Mouse (Mus musculus): ENCODE data around the gene Mcrip1. TPM values are rescaled to one million over a fixed set of nuclear protein-coding genes. Genes with fewer than 3 reads are reported as not detected.

Gene Mcrip1
- 100 to 1,000 TPM; 116 to 170 TPM for polyA plus RNA-seq (2017; shearing (Covaris generic))

DNA sequence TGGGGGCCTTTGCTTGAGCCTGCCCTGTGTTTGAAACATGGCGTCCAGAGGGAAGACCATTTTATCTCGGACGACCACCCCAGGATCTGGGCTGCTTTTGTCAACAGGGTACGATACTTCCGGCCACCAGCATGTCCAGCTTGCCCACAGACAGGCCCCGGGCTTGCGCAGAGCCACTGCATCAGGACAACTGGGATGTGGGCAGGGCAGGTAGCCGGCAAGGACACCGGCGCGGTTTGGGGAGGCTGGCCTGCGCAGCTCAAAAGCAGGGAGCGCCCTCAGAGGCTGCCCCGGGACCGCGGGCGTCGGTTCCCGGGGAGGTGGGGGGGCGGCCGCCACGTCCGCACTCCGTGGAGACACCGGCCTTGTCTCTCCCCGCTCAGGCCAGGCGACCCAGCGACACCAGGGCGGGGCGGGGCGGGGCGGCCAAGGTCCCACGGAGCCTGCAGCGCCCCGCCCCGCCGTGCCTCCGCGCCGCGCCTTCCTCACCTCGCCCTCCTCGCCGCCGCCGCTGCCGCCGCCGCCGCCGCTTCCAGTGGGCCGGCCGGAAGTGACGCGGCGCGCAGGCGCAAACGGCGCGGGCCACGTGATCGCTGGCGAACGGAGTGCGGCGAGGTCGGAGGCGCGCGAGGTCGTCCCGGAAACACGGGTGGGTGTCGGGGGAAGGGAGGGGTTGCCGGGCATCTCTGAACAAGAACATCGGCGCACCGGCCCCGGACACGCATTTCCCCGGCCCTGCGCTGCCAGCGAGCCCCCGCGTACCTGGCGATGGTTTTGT is at the start of gene Mcrip1:
Gene Mcrip1 (minus strand): TSS at position 560 of the 778 bp plus-strand sequence.

DNA sequence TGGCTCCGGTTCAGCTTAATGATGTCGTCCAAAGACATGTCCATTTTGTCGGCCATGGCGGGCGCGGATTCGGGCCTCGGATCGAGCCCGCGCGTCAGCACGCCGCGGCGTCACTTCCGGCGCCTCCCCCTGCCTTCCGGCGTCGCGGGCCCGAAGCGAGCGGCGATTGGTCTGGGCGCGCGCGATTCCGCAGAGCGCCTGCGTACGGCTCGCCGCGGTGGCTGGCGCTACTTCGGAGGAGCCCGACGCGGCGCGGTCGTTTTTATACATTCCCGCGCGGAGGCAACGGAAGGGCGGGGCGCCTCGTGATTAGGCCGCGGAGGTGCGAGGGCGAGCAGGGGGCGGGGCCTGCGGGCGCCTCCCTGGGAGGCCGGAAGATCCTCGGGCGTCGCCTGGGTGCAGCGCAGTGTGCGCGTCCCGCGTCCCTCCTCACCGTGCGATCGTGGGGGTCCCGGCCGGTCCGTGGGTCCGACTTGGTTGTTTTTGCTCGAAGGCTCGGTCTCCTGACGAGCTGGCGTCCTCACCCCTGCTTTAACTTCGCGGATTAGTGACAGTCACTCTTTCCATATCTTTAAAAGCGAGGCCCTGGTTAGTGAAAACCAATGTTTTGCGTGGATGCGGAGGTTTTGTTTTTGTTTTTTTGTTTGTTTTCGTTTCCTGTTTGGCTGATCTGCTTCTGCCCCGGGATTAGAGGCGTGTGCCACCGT is 48.9 kb upstream of the Mcrip1 start, which contains the start of the genes Alyref and Anapc11:
Gene Alyref (minus strand): TSS at position 83 of the 707 bp plus-strand sequence.
Gene Anapc11 (plus strand): TSS at position 139 of the 707 bp plus-strand sequence.

GRCm38 (mm10) chr11:120581490-120582267 is 32.2 kb upstream of the Mcrip1 start, which contains the start of gene Arhgdia:
Arhgdia (minus strand) TSS chr11:120581624.

GRCm38 (mm10) chr11:120572752-120573584 is 23.4 kb upstream of the Mcrip1 start, which contains the start of gene P4hb:
P4hb (minus strand) TSS chr11:120573253.

DNA sequence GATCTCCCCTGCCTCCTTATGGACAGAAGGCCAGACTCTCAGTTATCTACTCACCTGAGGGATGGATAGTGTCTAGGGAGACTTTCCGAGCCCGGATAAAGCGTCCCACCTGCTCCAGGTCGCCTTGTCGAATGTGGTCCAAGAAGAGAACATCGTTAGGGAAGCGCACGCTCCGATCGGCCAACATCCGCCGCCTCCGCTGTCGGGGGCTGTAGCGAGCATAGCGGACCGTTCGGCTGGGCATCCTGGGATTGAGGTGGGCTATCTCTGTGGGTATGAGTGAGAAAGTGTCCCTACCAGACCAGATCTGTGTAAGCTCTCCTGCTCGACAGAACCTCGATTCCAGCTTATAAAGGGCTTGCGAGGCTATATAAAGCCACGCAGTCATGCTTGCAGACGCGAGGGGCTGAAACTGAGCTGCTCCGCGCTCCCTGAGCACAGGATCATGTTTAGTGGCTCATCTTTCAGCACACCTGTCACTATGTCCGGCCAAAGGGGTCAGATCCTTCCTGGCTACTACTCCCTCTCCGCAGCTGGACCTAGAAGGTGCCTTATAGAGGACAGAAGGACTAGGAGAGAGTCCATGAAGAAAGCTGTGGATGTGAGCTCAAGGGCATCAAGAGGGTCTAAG is 1.4 kb upstream of the Mcrip1 start, which contains the start of gene Ppp1r27:
Gene Ppp1r27 (minus strand): TSS at position 323 of the 631 bp plus-strand sequence.

DNA sequence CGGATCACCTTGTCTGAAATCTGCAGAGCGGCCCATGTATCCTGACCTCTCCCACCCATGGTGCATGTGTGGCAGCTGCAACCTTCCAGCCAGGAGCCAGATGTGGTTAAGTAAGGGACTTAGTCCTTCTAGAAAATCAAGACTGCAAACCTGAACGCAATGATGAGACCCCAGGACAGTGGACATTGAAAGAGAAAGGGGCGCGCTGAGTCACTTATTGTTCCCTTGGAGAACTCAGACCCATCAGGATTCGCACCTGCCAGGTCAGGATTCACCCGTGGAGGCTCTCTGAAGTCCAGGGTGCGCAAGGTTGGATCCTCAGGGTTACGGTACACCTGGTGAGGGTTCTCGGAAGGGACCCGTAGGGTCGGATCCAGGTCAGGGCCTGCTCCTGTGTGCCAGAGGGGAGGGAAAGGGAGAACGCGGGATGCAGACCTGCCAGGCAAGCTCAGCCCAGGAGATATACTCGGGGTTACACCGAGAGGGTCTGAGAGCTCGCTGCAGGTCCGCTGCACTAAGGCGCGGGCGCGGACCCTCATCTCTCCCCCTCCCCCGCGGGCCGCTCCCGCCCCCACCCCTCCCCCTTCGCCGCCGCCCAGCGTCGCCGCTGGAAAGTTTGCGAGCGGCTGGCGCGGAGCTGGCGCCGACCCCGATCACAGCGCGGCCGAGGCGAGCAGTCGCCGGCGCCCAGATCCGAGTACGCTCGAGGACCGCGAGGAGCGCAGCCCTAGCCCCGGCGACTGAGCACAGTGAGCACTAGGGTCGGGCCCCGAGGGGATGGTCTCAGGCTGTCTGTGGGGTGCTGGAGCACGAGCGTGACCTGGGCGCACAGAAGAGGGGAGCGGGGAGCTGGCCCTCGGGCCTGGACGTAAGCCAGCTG is 19.2 kb downstream of the Mcrip1 start, which contains the start of gene Gcgr:
Gene Gcgr (plus strand): TSS at position 615 of the 880 bp plus-strand sequence.

Other genes with a start within 250 kb of the Mcrip1 start
- gene Actg1, start 201.2 kb downstream of the Mcrip1 start, polyA plus RNA-seq (2017; shearing (Covaris generic)): 1,000 to 10,000 TPM; 1,736 to 3,573 TPM
- under 1 TPM in 1 of 2 experiments, not detected in 1; 0.42 TPM for gene Fscn2, start 188.2 kb downstream of the Mcrip1 start, polyA plus RNA-seq (2017; shearing (Covaris generic))
- 10 to 100 TPM; 17.7 to 24.0 TPM for gene Faap100, start 171.0 kb downstream of the Mcrip1 start, polyA plus RNA-seq (2017; shearing (Covaris generic))
- gene Nploc4, start 112.0 kb downstream of the Mcrip1 start, polyA plus RNA-seq (2017; shearing (Covaris generic)): 10 to 100 TPM; 29.4 to 53.4 TPM
- gene Tspan10, start 107.1 kb downstream of the Mcrip1 start, polyA plus RNA-seq (2017; shearing (Covaris generic)): under 1 TPM in 1 of 2 experiments, not detected in 1; 0.53 TPM
- gene Pde6g, start 96.2 kb downstream of the Mcrip1 start, polyA plus RNA-seq (2017; shearing (Covaris generic)): under 1 TPM in 1 of 2 experiments, not detected in 1; 0.63 TPM
- gene Oxld1, start 91.7 kb downstream of the Mcrip1 start, polyA plus RNA-seq (2017; shearing (Covaris generic)): 10 to 100 TPM; 10.9 to 11.1 TPM
- gene Ccdc137, start 91.6 kb downstream of the Mcrip1 start, polyA plus RNA-seq (2017; shearing (Covaris generic)): 10 to 100 TPM; 27.4 to 32.2 TPM
- gene Arl16, start 82.1 kb downstream of the Mcrip1 start, polyA plus RNA-seq (2017; shearing (Covaris generic)): 10 to 100 TPM; 26.3 to 36.0 TPM
- gene Mrpl12, start 65.1 kb downstream of the Mcrip1 start, polyA plus RNA-seq (2017; shearing (Covaris generic)): 10 to 100 TPM; 54.0 to 85.3 TPM
- 10 to 100 TPM in 1 of 2 experiments, 1 to 10 TPM in 1; 8.9 to 11.6 TPM for gene Slc25a10, start 57.9 kb downstream of the Mcrip1 start, polyA plus RNA-seq (2017; shearing (Covaris generic))
- not detected for gene Gcgr, start 19.0 kb downstream of the Mcrip1 start, polyA plus RNA-seq (2017; shearing (Covaris generic))
- not detected for gene Ppp1r27, start 1.4 kb upstream of the Mcrip1 start, polyA plus RNA-seq (2017; shearing (Covaris generic))
- gene P4hb, start 23.5 kb upstream of the Mcrip1 start, polyA plus RNA-seq (2017; shearing (Covaris generic)): 100 to 1,000 TPM; 254 to 278 TPM
- gene Arhgdia, start 31.9 kb upstream of the Mcrip1 start, polyA plus RNA-seq (2017; shearing (Covaris generic)): 100 to 1,000 TPM; 711 to 836 TPM
- 100 to 1,000 TPM; 330 to 378 TPM for gene Alyref, start 48.6 kb upstream of the Mcrip1 start, polyA plus RNA-seq (2017; shearing (Covaris generic))
- gene Anapc11, start 48.7 kb upstream of the Mcrip1 start, polyA plus RNA-seq (2017; shearing (Covaris generic)): 100 to 1,000 TPM; 108 to 129 TPM
- 1 to 10 TPM in 1 of 2 experiments, under 1 TPM in 1; 0.55 to 2.3 TPM for gene Npb, start 58.8 kb upstream of the Mcrip1 start, polyA plus RNA-seq (2017; shearing (Covaris generic))
- gene Pcyt2, start 68.2 kb upstream of the Mcrip1 start, polyA plus RNA-seq (2017; shearing (Covaris generic)): 100 to 1,000 TPM; 101 to 127 TPM
- 100 to 1,000 TPM; 166 to 248 TPM for gene Sirt7, start 75.5 kb upstream of the Mcrip1 start, polyA plus RNA-seq (2017; shearing (Covaris generic))
- gene Mafg, start 83.9 kb upstream of the Mcrip1 start, polyA plus RNA-seq (2017; shearing (Covaris generic)): 10 to 100 TPM; 20.6 to 22.5 TPM
- under 1 TPM; 0.23 to 0.66 TPM for gene Pycr1, start 94.0 kb upstream of the Mcrip1 start, polyA plus RNA-seq (2017; shearing (Covaris generic))
- under 1 TPM; 0.36 to 0.41 TPM for gene Myadml2, start 98.4 kb upstream of the Mcrip1 start, polyA plus RNA-seq (2017; shearing (Covaris generic))
- gene Notum, start 111.4 kb upstream of the Mcrip1 start, polyA plus RNA-seq (2017; shearing (Covaris generic)): not detected
- gene Aspscr1, start 123.2 kb upstream of the Mcrip1 start, polyA plus RNA-seq (2017; shearing (Covaris generic)): 100 to 1,000 TPM; 160 to 177 TPM
- gene Cenpx, start 164.0 kb upstream of the Mcrip1 start, polyA plus RNA-seq (2017; shearing (Covaris generic)): 100 to 1,000 TPM; 104 to 146 TPM
- 10 to 100 TPM; 37.3 to 49.3 TPM for gene Lrrc45, start 164.2 kb upstream of the Mcrip1 start, polyA plus RNA-seq (2017; shearing (Covaris generic))
- 1 to 10 TPM; 1.4 TPM for gene Rac3, start 171.7 kb upstream of the Mcrip1 start, polyA plus RNA-seq (2017; shearing (Covaris generic))
- gene Dcxr, start 177.6 kb upstream of the Mcrip1 start, polyA plus RNA-seq (2017; shearing (Covaris generic)): 10 to 100 TPM; 13.6 to 22.1 TPM
- 1 to 10 TPM in 1 of 2 experiments, not detected in 1; 8.5 TPM for gene Cbr2, start 182.4 kb upstream of the Mcrip1 start, polyA plus RNA-seq (2017; shearing (Covaris generic))
- 10 to 100 TPM; 15.6 to 15.9 TPM for gene Hmga1b, start 213.1 kb upstream of the Mcrip1 start, polyA plus RNA-seq (2017; shearing (Covaris generic))
- 10 to 100 TPM; 31.9 to 32.2 TPM for gene Rfng, start 234.5 kb upstream of the Mcrip1 start, polyA plus RNA-seq (2017; shearing (Covaris generic))
- gene Gps1, start 234.5 kb upstream of the Mcrip1 start, polyA plus RNA-seq (2017; shearing (Covaris generic)): 100 to 1,000 TPM; 132 to 179 TPM
- gene Dus1l, start 246.7 kb upstream of the Mcrip1 start, polyA plus RNA-seq (2017; shearing (Covaris generic)): 10 to 100 TPM; 63.8 to 80.4 TPM